Mouse (Mus musculus): ENCODE results near the gene Stradb. TPM values are rescaled to one million over a fixed set of nuclear protein-coding genes. Genes with fewer than 3 reads are reported as not detected.

The Stradb gene
- polyA plus RNA-seq, 1 experiment from 2014 or later: 63.9 TPM

DNA sequence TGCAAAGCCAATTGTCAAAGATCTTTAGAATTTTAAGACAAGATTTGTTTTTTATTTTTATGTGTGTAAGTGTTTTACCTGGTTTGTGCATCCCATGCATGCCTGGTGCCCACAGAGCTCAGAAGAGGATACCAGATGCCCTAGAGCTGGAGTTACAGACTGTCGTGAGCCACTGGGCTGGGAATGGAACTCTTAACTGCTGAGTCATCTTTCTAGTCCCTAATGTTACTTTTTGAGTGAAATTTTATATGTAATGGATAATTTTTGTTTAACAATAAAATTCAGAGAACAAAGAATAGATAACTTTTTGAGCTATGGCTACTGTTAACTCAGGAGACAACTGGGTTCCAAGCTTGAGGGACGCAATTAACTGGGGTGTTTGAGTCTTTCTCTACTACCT lies 13.6 kb upstream of the Stradb start:
- no peak for TF ChIP-seq CTCF (IDR thresholded peaks at IDR 0.05)
- ChIA-PET POLR2A (interaction anchor here (1.1 kb wide), 1 partner anchor 13 kb away, joined by 3 read pairs; the partner anchor contains the start of gene Trak2), CTCF (interaction anchor here (1.6 kb wide), 1 partner anchor 9 kb away, joined by 4 read pairs; no protein-coding TSS in a partner anchor)
- ATAC-seq (no peak), DNase-seq (ENCODE audit: low read depth, low spot score) (no peak)
- H3K27me3 ChIP-seq: no peaks in the 10 kb centered on the region
- in situ Hi-C loops (cut with MboI; ENCODE audit: low pct_unique_long_range_greater_than_20kb): no loop called here

DNA sequence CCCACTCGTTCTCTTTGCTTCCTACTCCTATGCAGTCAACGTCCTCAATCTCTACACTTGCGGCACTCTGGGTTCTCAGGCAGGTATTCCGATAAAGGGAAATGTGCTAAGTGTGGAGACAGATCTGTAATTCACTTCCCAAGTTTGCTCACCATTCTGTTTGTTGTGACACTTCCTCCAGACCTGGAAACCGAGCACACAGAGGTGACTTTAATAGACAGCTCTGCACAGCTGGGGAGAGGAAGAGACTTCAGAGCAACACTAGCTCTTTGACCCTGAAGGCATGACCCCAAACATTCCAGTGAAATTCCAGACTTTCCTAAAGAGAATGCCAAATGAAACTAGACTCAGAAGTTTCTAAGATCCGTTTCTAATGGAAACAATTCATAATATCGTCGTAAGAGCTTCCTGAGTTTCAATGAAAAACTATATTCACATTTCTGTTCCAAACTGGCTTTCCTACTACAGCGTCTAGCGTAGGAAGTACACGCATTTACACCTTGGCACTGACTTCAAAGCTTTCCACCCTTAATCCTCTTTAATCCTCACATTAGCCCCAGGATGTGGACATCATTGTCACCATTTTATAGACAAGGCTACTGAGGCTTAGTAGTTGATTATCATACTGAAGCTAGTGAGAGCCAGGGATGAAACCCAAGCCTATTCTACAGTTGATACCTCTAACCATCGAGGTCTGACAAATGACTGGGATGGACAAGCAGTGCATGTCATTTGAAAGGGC lies 12.0 kb upstream of the Stradb start:
- ATAC-seq: no peak
- H3K27me3 ChIP-seq: no peaks in the 10 kb centered on the region
- in situ Hi-C loops (cut with MboI; ENCODE audit: low pct_unique_long_range_greater_than_20kb): no loop called here
- no peak for DNase-seq (ENCODE audit: low read depth, low spot score)
- ChIA-PET POLR2A (no interaction called here), CTCF (interaction anchor here (0.7 to 3.2 kb wide), 6 partner anchors 9 to 37 kb away, joined by 3 to 15 read pairs (median 4); partner anchors contain the start of genes Stradb and Trak2)
- TF ChIP-seq CTCF (IDR thresholded peaks at IDR 0.05): no peak

GRCm38 (mm10) chr1:58962418-58962817 lies 10.9 kb upstream of the Stradb start:
- ATAC-seq (no peak), DNase-seq (ENCODE audit: low read depth, low spot score) (no peak)
- POLR2A ChIA-PET: interaction anchor here (1.9 kb wide), 1 partner anchor 11 kb away, joined by 8 read pairs; the partner anchor contains the start of genes Stradb and Trak2
- TF ChIP-seq CTCF (IDR thresholded peaks at IDR 0.05): no peak
- in situ Hi-C loops (cut with MboI; ENCODE audit: low pct_unique_long_range_greater_than_20kb): no loop called here
- H3K27me3 ChIP-seq: no peaks in the 10 kb centered on the region
- CTCF ChIA-PET: interaction anchor here (1.6 to 3.2 kb wide), 2 partner anchors 10 to 11 kb away, joined by 5 to 15 read pairs; partner anchors contain the start of genes Stradb and Trak2

- no peak for DNase-seq (ENCODE audit: low read depth, low spot score)
- H3K27me3 ChIP-seq: no peaks in the 10 kb centered on the region
- ATAC-seq: no peak
- TF ChIP-seq CTCF (IDR thresholded peaks at IDR 0.05): no peak
- ChIA-PET POLR2A (interaction anchor here (1.2 to 1.9 kb wide), 2 partner anchors 10 to 11 kb away, joined by 3 to 8 read pairs; partner anchors contain the start of genes Stradb and Trak2), CTCF (interaction anchor here (1.3 to 3.2 kb wide), 3 partner anchors 9 to 12 kb away, joined by 3 to 15 read pairs (median 5); partner anchors contain the start of genes Stradb and Trak2)
- in situ Hi-C loops (cut with MboI; ENCODE audit: low pct_unique_long_range_greater_than_20kb): no loop called here
Measured at GRCm38 (mm10) chr1:58962865-58963264, 10.5 kb upstream of the Stradb start.

- ChIA-PET POLR2A (no interaction called here), CTCF (interaction anchor here (0.6 to 1.4 kb wide), 5 partner anchors 13 to 570 kb away, joined by 3 read pairs; no protein-coding TSS in a partner anchor)
- in situ Hi-C loops (cut with MboI; ENCODE audit: low pct_unique_long_range_greater_than_20kb): no loop called here
- H3K27me3 ChIP-seq: no peaks in the 10 kb centered on the region
- TF ChIP-seq CTCF (IDR thresholded peaks at IDR 0.05): no peak
- DNase-seq (ENCODE audit: low read depth, low spot score): no peak
- ATAC-seq: no peak
Measured at GRCm38 (mm10) chr1:58967534-58967933, 5.8 kb upstream of the Stradb start.

GRCm38 (mm10) chr1:58970054-58970453 lies 3.3 kb upstream of the Stradb start:
- CTCF ChIA-PET: interaction anchor here (0.7 kb wide), 1 partner anchor 13 kb away, joined by 3 read pairs; no protein-coding TSS in a partner anchor

DNA sequence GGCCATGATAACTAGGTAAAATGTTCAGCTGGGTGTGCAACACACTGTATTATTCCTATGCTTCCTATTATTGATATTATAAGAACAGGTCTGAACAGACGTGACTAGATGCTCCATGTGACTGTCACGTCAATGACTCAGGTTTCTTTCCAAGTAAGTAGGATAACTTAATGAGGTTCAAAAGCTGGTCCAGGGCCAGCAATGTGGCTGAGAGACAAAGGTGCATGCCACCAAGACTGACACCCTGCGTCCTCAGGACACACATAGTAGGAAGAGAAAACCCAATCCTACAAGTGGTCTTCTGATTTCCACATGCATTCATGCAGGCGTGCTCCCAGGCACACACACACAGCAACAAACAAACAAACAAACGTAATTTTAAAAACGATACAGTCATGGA lies 2.2 kb upstream of the Stradb start:
- CTCF ChIA-PET: interaction anchor here (3.0 kb wide), 1 partner anchor 9 kb away, joined by 15 read pairs; no protein-coding TSS in a partner anchor
- ATAC-seq (no peak), DNase-seq (ENCODE audit: low read depth, low spot score) (no peak)
- POLR2A ChIA-PET: no interaction called here
- in situ Hi-C loops (cut with MboI; ENCODE audit: low pct_unique_long_range_greater_than_20kb): no loop called here
- TF ChIP-seq CTCF (IDR thresholded peaks at IDR 0.05): no peak
- no peaks in the 10 kb centered on the region for H3K27me3 ChIP-seq

More at GRCm38 (mm10) chr1:58970054-58970453, 3.3 kb upstream of the Stradb start:
- in situ Hi-C loops (cut with MboI; ENCODE audit: low pct_unique_long_range_greater_than_20kb): no loop called here
- TF ChIP-seq CTCF (IDR thresholded peaks at IDR 0.05): no peak
- ATAC-seq: no peak
- DNase-seq (ENCODE audit: low read depth, low spot score): no peak
- H3K27me3 ChIP-seq: no peaks in the 10 kb centered on the region
- POLR2A ChIA-PET: no interaction called here

DNA sequence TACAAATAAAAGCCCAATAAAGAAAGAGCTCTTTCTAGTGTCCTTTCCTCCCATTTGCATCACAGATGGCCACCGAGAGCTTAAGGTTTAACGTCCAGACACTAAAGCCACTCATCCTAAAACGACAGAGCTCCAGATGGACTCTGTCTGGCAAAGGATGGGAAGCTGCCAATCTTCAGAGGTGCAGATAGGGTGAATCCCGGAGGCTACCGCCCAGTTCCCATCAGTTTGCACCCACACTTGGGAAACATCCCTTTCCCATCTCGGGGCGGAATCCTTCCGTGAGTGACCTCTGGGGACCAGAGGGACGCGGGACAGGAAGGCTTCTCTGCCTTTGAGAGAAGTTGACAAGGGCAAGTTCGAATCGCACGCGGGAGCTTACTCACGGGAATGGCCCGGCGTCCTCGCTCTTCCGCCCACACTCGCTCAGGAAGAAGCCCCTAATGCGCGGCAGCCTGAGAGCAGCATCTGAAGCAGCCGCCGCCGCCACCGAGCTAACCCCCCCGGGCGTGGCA lies 414 bp upstream of the Stradb start:
- CTCF ChIA-PET: interaction anchor here (0.9 to 3.1 kb wide), 5 partner anchors 8 to 23 kb away, joined by 4 to 15 read pairs (median 4); no protein-coding TSS in a partner anchor
- in situ Hi-C loops (cut with MboI; ENCODE audit: low pct_unique_long_range_greater_than_20kb): no loop called here
- TF ChIP-seq CTCF (IDR thresholded peaks at IDR 0.05): no peak
- ATAC-seq (no peak), DNase-seq (ENCODE audit: low read depth, low spot score) (no peak)
- H3K27me3 ChIP-seq: no peaks in the 10 kb centered on the region
- POLR2A ChIA-PET: interaction anchor here (0.7 to 1.8 kb wide), 4 partner anchors 10 to 439 kb away, joined by 3 to 8 read pairs (median 4); no protein-coding TSS in a partner anchor

DNA sequence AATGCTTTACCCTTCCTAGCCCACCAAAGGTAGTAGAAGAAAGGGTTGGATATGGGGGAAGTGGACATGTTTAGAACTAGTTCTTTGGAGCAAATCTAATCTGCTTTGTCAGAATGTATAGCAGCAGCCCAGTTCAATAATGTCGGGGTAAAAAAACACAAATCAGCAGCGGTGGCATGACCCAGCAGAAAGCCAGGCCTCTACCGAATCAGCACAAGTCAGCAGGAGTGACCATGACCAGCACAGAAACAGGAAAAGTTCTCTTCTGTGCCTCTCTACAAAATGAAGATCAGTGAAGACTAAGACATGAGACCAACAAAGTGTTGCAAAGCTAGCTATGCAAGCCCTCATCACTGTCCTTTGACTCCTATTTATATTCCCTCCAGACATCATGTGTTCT lies 9.0 kb downstream of the Stradb start:
- H3K27me3 ChIP-seq: no peaks in the 10 kb centered on the region
- CTCF ChIA-PET: interaction anchor here (1.9 kb wide), 1 partner anchor 9 kb away, joined by 4 read pairs; the partner anchor contains the start of genes Stradb and Trak2
- DNase-seq (ENCODE audit: low read depth, low spot score): no peak
- POLR2A ChIA-PET: no interaction called here
- TF ChIP-seq CTCF (IDR thresholded peaks at IDR 0.05): no peak
- in situ Hi-C loops (cut with MboI; ENCODE audit: low pct_unique_long_range_greater_than_20kb): no loop called here
- no peak for ATAC-seq

GRCm38 (mm10) chr1:58984586-58984985 lies 11.3 kb downstream of the Stradb start:
- in situ Hi-C loops (cut with MboI; ENCODE audit: low pct_unique_long_range_greater_than_20kb): no loop called here
- ATAC-seq (no peak), DNase-seq (ENCODE audit: low read depth, low spot score) (no peak)
- POLR2A ChIA-PET: no interaction called here
- H3K27me3 ChIP-seq: no peaks in the 10 kb centered on the region
- TF ChIP-seq CTCF (IDR thresholded peaks at IDR 0.05): no peak
- CTCF ChIA-PET: no interaction called here

Data from Patski (cell line).